Mouse (Mus musculus) small intestine, adult 2 months (tissue): Measurements from ENCODE around the gene Khdc3. TPM values are rescaled to one million over a fixed set of nuclear protein-coding genes. Genes with fewer than 3 reads are reported as not detected.

ENCODE experiments used
- H3K27ac ChIP-seq: fragments of 200-500 bp; 2 replicates; pipeline ENCODE4 v1.5.1; 2012; ENCODE audit warnings: low read depth, low read length, control low read depth, inconsistent platforms; ENCODE audit not compliant: insufficient read depth
- H3K27me3 ChIP-seq: fragments of 200-500 bp; 2 replicates; pipeline ENCODE4 v1.6.1; 2012; ENCODE audit warnings: mild to moderate bottlenecking, moderate library complexity, low read length, inconsistent platforms; ENCODE audit not compliant: control insufficient read depth, insufficient read depth
- H3K36me3 ChIP-seq: fragments of 200-500 bp; 2 replicates; pipeline ENCODE4 v1.6.1; 2012; ENCODE audit warnings: mild to moderate bottlenecking, low read length, control low read depth, inconsistent platforms; ENCODE audit not compliant: control insufficient read depth, insufficient read depth
- H3K4me1 ChIP-seq: fragments of 200-500 bp; 2 replicates; pipeline ENCODE4 v1.6.1; 2012; ENCODE audit warnings: low read length, inconsistent platforms, mixed read lengths; ENCODE audit not compliant: control insufficient read depth, insufficient read depth, insufficient read length
- H3K4me3 ChIP-seq: fragments of 200-500 bp; 2 replicates; pipeline ENCODE4 v1.5.1; 2012; ENCODE audit warnings: low read depth, mild to moderate bottlenecking, control low read depth, inconsistent platforms, low read length, moderate library complexity
- CTCF ChIP-seq: fragments of 200-500 bp; IDR thresholded peaks from 2 replicates; pipeline ENCODE4 v1.5.1; 2012; ENCODE audit warnings: low read depth, mild to moderate bottlenecking, control low read depth, inconsistent platforms, low read length, moderate library complexity, mixed read lengths; ENCODE audit not compliant: insufficient replicate concordance, insufficient read length; ENCODE audit errors: extremely low read depth
- POLR2A ChIP-seq: fragments of 200-500 bp; IDR thresholded peaks from 2 replicates; pipeline ENCODE4 v1.6.1; 2012; ENCODE audit warnings: low read depth, mild to moderate bottlenecking, control low read depth, inconsistent platforms, low read length, moderate library complexity
- WGBS: fragments of 180-500 bp; shearing (Covaris S2); methylation state at CpG from one replicate; pipeline ENCODE4 v1.1.7; 2018; 5-methylcytosine and 5-hydroxymethylcytosine counted together
- polyA plus RNA-seq: library from polyadenylated mRNA; depleted of rRNA; stranded (reverse); fragments of >200 nt; gene quantifications from 2 replicates; pipeline ENCODE4 v1.2.3, GENCODE M21; 2012; rRNA removed

Gene Khdc3
- 0.18 and 0.88 TPM in 2 replicates for polyA plus RNA-seq

DNA sequence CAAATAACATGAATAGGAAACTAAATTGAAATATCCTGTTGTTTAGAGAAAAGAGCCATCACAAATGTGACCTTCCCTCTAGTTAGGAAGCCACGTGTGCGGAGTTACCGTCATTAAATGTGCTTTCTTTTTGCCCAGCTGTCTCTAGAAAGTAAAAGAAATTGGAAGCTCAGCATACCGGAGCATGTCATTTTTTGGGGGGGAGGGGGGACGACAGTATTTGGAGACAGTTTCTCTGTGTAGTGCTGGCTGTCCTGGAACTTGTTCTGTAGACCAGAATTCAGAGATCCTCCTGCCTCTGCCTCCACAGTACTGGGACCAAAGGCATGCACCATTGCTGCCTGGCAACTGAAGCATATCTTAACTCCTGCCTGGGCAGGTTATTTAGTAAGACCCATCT lies at the start of gene Khdc3:
Gene Khdc3 (plus strand): TSS at position 301 of the 400 bp plus-strand sequence.
- Histone ChIP-seq H3K4me1 (peaks cover 13% of the 10 kb centered on the region), H3K27ac (no peak within 1 kb of the TSS), H3K4me3 (no peak within 1 kb of the TSS), H3K27me3 (no peaks in the 10 kb centered on the region), H3K36me3 (no peaks in the 10 kb centered on the region)
- WGBS: 90% methylated on average over 5 of the region's 5 CpGs
- TF ChIP-seq POLR2A (no peak), CTCF (no peak)

DNA sequence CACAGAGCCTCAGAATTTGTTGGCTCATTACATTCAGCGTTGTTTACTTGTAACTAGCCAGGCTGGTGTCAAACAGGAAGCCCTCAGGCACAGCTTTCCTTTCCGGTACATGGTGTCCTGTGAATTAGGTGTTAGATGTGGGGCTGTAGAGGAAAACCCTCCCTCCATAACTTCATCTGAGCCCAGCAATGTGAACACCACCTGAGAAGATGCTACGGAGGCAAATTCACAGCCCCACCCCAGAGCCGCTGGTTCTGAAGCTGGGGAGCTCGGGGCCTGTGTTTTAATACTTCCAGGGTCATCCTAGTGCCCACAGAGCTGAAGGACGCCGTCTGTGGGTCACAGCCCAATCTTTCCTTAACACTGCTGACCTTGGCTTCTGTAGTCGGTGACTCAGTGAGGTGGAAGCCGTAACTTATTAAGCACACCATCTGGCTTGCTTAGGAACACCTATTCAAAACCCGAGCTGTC lies 46.2 kb upstream of the Khdc3 start:
- Histone ChIP-seq H3K36me3 (no peaks in the 10 kb centered on the region), H3K27ac (peak overlapping the region; percentile 11), H3K27me3 (no peaks in the 10 kb centered on the region), H3K4me1 (peaks cover 5% of the 10 kb centered on the region), H3K4me3 (no peak overlapping the region)
- 33% methylated on average over 10 of the region's 10 CpGs for WGBS
- TF ChIP-seq POLR2A: no peak
- no peak for TF ChIP-seq CTCF

DNA sequence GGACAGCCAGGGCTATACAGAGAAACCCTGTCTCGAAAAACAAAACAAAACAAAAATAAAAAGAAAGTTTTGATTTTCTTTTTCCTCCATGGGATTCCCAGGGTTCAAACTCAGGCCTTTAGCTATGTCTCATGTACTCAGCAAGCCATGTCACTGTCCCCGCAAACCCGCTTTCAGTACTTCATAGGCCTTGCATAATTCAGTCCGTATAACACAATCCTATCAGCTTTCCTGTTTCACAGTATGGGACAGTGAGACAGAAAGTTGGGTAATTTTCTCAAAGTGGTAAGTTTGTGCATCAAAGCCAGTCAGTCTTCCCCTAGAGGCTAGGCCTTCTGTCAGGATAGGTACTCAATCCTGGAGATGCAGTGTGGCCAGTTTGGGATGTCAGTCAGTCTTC lies 42.4 kb upstream of the Khdc3 start:
- 98% methylated on average over 4 of the region's 4 CpGs for WGBS
- no peaks in the 10 kb centered on the region for H3K27me3 ChIP-seq
- H3K4me3 ChIP-seq: no peak overlapping the region
- H3K27ac ChIP-seq: no peak overlapping the region
- no peaks in the 10 kb centered on the region for H3K36me3 ChIP-seq
- H3K4me1 ChIP-seq: peaks cover 5% of the 10 kb centered on the region
- TF ChIP-seq POLR2A: no peak
- no peak for TF ChIP-seq CTCF

- Histone ChIP-seq H3K27ac (no peak overlapping the region), H3K36me3 (no peaks in the 10 kb centered on the region), H3K4me1 (peaks cover 7% of the 10 kb centered on the region), H3K27me3 (no peaks in the 10 kb centered on the region), H3K4me3 (no peak overlapping the region)
- 76% methylated on average over 15 of the region's 15 CpGs for WGBS
- TF ChIP-seq CTCF (no peak), POLR2A (no peak)
These were observed 37.9 kb upstream of the Khdc3 start for GRCm38 (mm10) chr9:73063621-73064290.

- Histone ChIP-seq H3K36me3 (no peaks in the 10 kb centered on the region), H3K27ac (no peak overlapping the region), H3K4me3 (peak overlapping the region; percentile 17; the same call in 1 of the 2 replicates), H3K4me1 (peaks cover 12% of the 10 kb centered on the region), H3K27me3 (no peaks in the 10 kb centered on the region)
- TF ChIP-seq CTCF (no peak), POLR2A (no peak)
- 47% methylated on average over 10 of the region's 10 CpGs for WGBS
These were observed 34.5 kb upstream of the Khdc3 start for GRCm38 (mm10) chr9:73067086-73067485.

DNA sequence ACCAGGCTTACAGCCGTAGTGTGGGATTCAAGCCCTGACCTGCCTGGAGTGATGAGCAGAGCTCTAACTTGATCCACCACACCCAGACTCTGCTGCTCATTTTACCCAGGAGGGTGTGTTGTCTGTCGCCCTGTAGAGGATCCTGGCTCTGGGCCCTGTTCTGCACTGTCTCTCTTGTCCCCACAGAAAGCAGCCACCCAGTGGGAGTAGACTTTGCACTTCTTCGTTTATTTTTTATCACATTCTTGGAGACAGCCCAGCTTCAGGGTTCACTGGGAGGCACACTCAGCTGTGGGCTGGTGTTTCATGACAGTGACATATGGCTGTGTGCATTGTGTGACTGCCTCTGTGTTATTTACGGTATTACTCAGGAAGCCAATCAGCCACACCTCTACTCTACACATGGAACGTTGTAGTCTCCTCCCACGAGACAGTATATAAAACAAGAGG lies 33.4 kb upstream of the Khdc3 start:
- no peaks in the 10 kb centered on the region for H3K27me3 ChIP-seq
- 8% methylated on average over 6 of the region's 6 CpGs for WGBS
- TF ChIP-seq POLR2A: no peak
- 0 out of 2 replicates have a peak, but pooled peaks have one; percentile 1 for TF ChIP-seq CTCF
- H3K4me1 ChIP-seq: peaks cover 15% of the 10 kb centered on the region
- no peaks in the 10 kb centered on the region for H3K36me3 ChIP-seq
- H3K27ac ChIP-seq: peak overlapping the region; percentile 74
- no peak overlapping the region for H3K4me3 ChIP-seq

GRCm38 (mm10) chr9:73068688-73069087 lies 32.9 kb upstream of the Khdc3 start:
- no peak for TF ChIP-seq POLR2A
- no peak for TF ChIP-seq CTCF
- Histone ChIP-seq H3K4me1 (peaks cover 15% of the 10 kb centered on the region), H3K27ac (peak overlapping the region; percentile 74), H3K4me3 (no peak overlapping the region), H3K27me3 (no peaks in the 10 kb centered on the region), H3K36me3 (no peaks in the 10 kb centered on the region)
- 21% methylated on average over 6 of the region's 6 CpGs for WGBS
